Mouse (Mus musculus): ENCODE measurements around the gene Sesn3. TPM values are rescaled to one million over a fixed set of nuclear protein-coding genes. Genes with fewer than 3 reads are reported as not detected.

The Sesn3 gene
- polyA plus RNA-seq, 1 experiment from 2014 or later, result 8.2 TPM

DNA sequence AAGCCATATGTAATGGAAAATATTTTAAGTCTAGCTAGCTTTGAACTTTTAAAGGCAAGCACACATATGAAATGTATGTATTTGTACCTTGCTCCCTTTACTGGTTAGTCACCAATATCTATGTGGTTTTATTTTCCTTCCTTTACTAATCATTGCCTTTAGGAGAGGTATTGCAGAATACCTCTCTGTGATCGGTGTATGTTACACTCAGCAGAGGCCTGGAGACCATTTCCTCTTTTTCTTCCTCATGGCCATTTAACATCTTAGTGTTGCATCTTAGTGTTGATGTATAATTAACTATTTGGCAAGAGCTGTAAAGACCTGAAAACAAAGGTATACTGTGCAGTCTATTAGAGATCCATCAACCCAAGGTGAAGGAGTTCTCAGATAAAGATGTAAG lies 12.4 kb downstream of the Sesn3 start:
- Histone ChIP-seq H3K9me3 (ENCODE audit: control insufficient read depth, low read length) (no peaks in the 10 kb centered on the region), H3K27me3 (ENCODE audit: control insufficient read depth, insufficient read depth, low read length) (no peaks in the 10 kb centered on the region), H3K4me2 (replicated peaks; ENCODE audit: low read depth) (no peak overlapping the region), H3K4me1 (replicated peaks; ENCODE audit: control insufficient read depth, insufficient read depth) (no peaks in the 10 kb centered on the region), H3K9ac (ENCODE audit: low read length) (no peak overlapping the region), H3K36me3 (ENCODE audit: control insufficient read depth, insufficient read depth, low read length) (no peaks in the 10 kb centered on the region), H3K27ac (replicated peaks) (no peak overlapping the region), H3K4me3 (ENCODE audit: low read depth, low read length) (no peak overlapping the region)
- TF ChIP-seq CTCF (IDR thresholded peaks at IDR 0.05; ENCODE audit: low read depth), result no peak
- TF ChIP-seq EP300 (optimal IDR thresholded peaks at IDR 0.05), result no peak
- DNase-seq (ENCODE audit: low spot score) (no peak), ATAC-seq (ENCODE audit: low FRiP score, low TSS enrichment) (no peak)
- 94% methylated on average over 1 of the region's 1 CpGs for WGBS

DNA sequence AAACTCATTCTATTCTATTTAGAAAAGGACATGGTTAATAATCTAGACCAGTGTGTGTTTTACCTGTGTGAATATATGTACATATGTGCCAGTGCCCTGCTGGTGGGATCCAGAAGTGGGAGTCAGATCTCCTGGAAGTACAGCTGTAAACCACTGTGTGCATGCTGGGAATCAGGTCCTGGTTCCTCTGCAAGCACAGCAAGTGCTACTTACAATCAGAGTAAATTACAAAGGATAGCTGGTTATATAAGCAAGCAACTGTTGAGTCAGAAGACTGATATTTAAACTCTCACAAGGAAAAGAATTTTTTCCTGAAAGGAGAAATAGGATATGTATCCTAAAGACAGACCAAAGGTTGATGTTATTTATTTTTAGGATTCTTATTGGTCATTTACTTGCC lies 13.6 kb downstream of the Sesn3 start:
- no peak for DNase-seq (ENCODE audit: low spot score)
- no peaks in the 10 kb centered on the region for H3K4me1 ChIP-seq (replicated peaks; ENCODE audit: control insufficient read depth, insufficient read depth)
- no peak overlapping the region for H3K27ac ChIP-seq (replicated peaks)
- H3K9ac ChIP-seq (ENCODE audit: low read length), result no peak overlapping the region
- H3K4me2 ChIP-seq (replicated peaks; ENCODE audit: low read depth), result no peak overlapping the region
- H3K4me3 ChIP-seq (ENCODE audit: low read depth, low read length), result no peak overlapping the region
- H3K36me3 ChIP-seq (ENCODE audit: control insufficient read depth, insufficient read depth, low read length), result no peaks in the 10 kb centered on the region
- H3K27me3 ChIP-seq (ENCODE audit: control insufficient read depth, insufficient read depth, low read length), result no peaks in the 10 kb centered on the region
- TF ChIP-seq EP300 (optimal IDR thresholded peaks at IDR 0.05) (no peak), CTCF (IDR thresholded peaks at IDR 0.05; ENCODE audit: low read depth) (no peak)
- no peak for ATAC-seq (ENCODE audit: low FRiP score, low TSS enrichment)
- H3K9me3 ChIP-seq (ENCODE audit: control insufficient read depth, low read length), result no peaks in the 10 kb centered on the region

DNA sequence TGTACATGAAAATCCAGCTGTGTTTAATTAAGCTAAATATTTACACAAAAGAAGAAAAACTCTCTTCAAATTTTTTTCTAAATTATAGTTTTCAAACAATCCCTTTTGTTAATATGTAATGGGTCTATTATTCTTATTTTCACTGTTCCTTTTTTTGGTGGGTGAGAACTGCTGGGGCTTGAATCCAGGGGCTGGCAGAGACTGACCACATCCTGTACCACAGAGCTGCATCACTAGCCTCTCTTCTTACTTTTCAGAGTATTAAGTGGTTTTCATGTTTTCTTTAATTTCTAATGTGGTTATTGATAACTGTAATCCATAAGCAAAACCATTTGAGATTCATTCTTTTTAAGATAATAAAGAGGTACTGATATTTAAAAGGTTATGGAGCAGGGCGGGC lies 19.0 kb downstream of the Sesn3 start:
- no peaks in the 10 kb centered on the region for H3K27me3 ChIP-seq (ENCODE audit: control insufficient read depth, insufficient read depth, low read length)
- no peak overlapping the region for H3K4me3 ChIP-seq (ENCODE audit: low read depth, low read length)
- no peaks in the 10 kb centered on the region for H3K36me3 ChIP-seq (ENCODE audit: control insufficient read depth, insufficient read depth, low read length)
- no peak for ATAC-seq (ENCODE audit: low FRiP score, low TSS enrichment)
- H3K9me3 ChIP-seq (ENCODE audit: control insufficient read depth, low read length), result no peaks in the 10 kb centered on the region
- no peak for TF ChIP-seq CTCF (IDR thresholded peaks at IDR 0.05; ENCODE audit: low read depth)
- TF ChIP-seq EP300 (optimal IDR thresholded peaks at IDR 0.05), result no peak
- H3K9ac ChIP-seq (ENCODE audit: low read length), result no peak overlapping the region
- no peak overlapping the region for H3K27ac ChIP-seq (replicated peaks)
- 100% methylated on average over 1 of the region's 1 CpGs for WGBS
- no peaks in the 10 kb centered on the region for H3K4me1 ChIP-seq (replicated peaks; ENCODE audit: control insufficient read depth, insufficient read depth)
- no peak overlapping the region for H3K4me2 ChIP-seq (replicated peaks; ENCODE audit: low read depth)
- DNase-seq (ENCODE audit: low spot score), result no peak

DNA sequence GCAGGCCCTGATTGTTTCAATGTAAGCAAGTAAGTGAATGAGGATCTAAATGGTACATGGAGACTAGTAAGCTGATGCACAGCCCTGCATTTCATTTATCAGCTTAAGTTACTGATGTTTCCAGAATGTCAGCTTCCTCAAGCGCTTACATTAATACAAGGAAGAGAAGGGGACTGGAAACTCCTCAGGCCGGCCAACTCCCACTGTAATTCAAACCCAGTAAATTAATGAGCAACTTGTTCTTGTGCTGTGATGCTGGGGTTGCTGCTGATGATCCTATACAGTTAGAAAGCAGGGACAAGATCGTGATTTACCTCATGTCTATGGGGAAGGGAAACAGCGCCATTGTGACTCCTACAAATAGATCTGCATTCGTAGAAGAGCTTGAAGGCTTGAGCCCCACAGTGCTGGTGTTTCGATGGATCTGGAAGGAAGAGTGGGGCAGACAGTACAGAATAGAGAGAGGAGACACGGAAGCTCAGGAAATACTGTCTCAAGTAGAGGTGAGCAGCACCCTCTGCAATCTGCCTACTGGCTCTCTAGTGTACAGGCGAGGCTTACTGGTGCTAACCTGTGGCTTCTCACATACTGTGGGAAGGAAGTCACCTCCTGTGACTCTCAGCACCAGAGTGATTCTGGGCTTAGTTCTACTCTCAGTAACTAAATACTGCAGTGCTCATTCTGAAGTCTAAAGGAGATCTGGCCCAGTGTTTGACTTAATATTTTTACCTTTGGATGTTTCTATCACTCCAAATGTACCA lies 21.0 kb downstream of the Sesn3 start:
- no peak overlapping the region for H3K27ac ChIP-seq (replicated peaks)
- no peak overlapping the region for H3K9ac ChIP-seq (ENCODE audit: low read length)
- ATAC-seq (ENCODE audit: low FRiP score, low TSS enrichment) (no peak), DNase-seq (ENCODE audit: low spot score) (no peak)
- H3K4me1 ChIP-seq (replicated peaks; ENCODE audit: control insufficient read depth, insufficient read depth), result no peaks in the 10 kb centered on the region
- WGBS, result 83% methylated on average over 8 of the region's 8 CpGs
- H3K4me2 ChIP-seq (replicated peaks; ENCODE audit: low read depth), result no peak overlapping the region
- no peaks in the 10 kb centered on the region for H3K27me3 ChIP-seq (ENCODE audit: control insufficient read depth, insufficient read depth, low read length)
- TF ChIP-seq CTCF (IDR thresholded peaks at IDR 0.05; ENCODE audit: low read depth), result no peak
- H3K4me3 ChIP-seq (ENCODE audit: low read depth, low read length), result no peak overlapping the region
- no peaks in the 10 kb centered on the region for H3K9me3 ChIP-seq (ENCODE audit: control insufficient read depth, low read length)
- no peaks in the 10 kb centered on the region for H3K36me3 ChIP-seq (ENCODE audit: control insufficient read depth, insufficient read depth, low read length)

DNA sequence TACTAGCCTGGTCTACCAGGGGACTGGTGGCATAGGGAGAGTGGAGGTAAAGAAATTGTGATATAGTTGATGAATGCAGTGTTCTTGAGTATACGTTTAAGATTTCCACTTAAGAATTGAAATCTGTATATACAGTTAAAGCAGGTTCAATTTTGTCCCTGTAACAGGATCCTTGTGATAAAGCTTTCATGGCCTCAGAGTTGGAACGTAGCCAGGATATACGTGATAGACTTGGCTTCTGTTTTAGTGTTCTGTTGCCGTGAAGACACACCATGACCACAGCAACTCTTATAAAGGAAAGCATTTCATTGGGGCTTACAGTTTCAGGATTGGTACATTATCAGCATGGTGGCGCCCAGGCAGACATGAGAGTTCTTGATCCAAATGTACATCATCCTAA lies 22.3 kb downstream of the Sesn3 start:
- WGBS, result 61% methylated on average over 5 of the region's 5 CpGs
- no peak overlapping the region for H3K27ac ChIP-seq (replicated peaks)

DNA sequence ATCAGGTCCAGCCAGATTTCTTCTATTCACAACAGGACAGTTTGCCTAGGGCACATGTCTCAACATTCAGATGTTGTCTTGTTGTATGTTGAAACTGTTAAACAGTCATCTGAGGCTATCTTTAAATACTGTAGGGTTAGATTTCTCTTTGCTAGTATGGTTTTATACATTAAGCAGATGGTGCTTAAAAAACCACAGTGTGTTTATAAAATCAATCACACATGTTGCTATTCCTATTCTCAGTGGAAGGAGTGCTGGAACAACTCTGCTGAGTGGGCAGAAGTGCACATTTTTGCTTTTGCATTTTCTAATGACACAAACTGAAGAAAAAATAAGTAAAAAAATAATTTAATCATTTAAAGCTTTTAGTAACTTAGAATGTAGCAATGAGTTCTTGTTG lies 25.0 kb downstream of the Sesn3 start:
- DNase-seq (ENCODE audit: low spot score), result no peak
- Histone ChIP-seq H3K9me3 (ENCODE audit: control insufficient read depth, low read length) (no peaks in the 10 kb centered on the region), H3K36me3 (ENCODE audit: control insufficient read depth, insufficient read depth, low read length) (no peaks in the 10 kb centered on the region), H3K4me3 (ENCODE audit: low read depth, low read length) (no peak overlapping the region), H3K27ac (replicated peaks) (no peak overlapping the region), H3K4me2 (replicated peaks; ENCODE audit: low read depth) (no peak overlapping the region), H3K9ac (ENCODE audit: low read length) (no peak overlapping the region), H3K27me3 (ENCODE audit: control insufficient read depth, insufficient read depth, low read length) (no peaks in the 10 kb centered on the region), H3K4me1 (replicated peaks; ENCODE audit: control insufficient read depth, insufficient read depth) (no peaks in the 10 kb centered on the region)
- no peak for ATAC-seq (ENCODE audit: low FRiP score, low TSS enrichment)
- TF ChIP-seq EP300 (optimal IDR thresholded peaks at IDR 0.05) (no peak), CTCF (IDR thresholded peaks at IDR 0.05; ENCODE audit: low read depth) (no peak)

More for the DNA sequence above, 22.3 kb downstream of the Sesn3 start:
- Histone ChIP-seq H3K4me2 (replicated peaks; ENCODE audit: low read depth) (no peak overlapping the region), H3K9me3 (ENCODE audit: control insufficient read depth, low read length) (no peaks in the 10 kb centered on the region), H3K4me1 (replicated peaks; ENCODE audit: control insufficient read depth, insufficient read depth) (no peaks in the 10 kb centered on the region), H3K4me3 (ENCODE audit: low read depth, low read length) (no peak overlapping the region), H3K36me3 (ENCODE audit: control insufficient read depth, insufficient read depth, low read length) (no peaks in the 10 kb centered on the region), H3K9ac (ENCODE audit: low read length) (no peak overlapping the region), H3K27me3 (ENCODE audit: control insufficient read depth, insufficient read depth, low read length) (no peaks in the 10 kb centered on the region)
- TF ChIP-seq EP300 (optimal IDR thresholded peaks at IDR 0.05) (no peak), CTCF (IDR thresholded peaks at IDR 0.05; ENCODE audit: low read depth) (no peak)
- ATAC-seq (ENCODE audit: low FRiP score, low TSS enrichment) (no peak), DNase-seq (ENCODE audit: low spot score) (no peak)
